Mouse (Mus musculus): ENCODE data around the gene 1700092M07Rik. TPM values are rescaled to one million over a fixed set of nuclear protein-coding genes. Genes with fewer than 3 reads are reported as not detected.

Gene 1700092M07Rik
- polyA plus RNA-seq (2017; shearing (Covaris generic)), result 0.87 TPM

GRCm38 (mm10) chr19:8740603-8741002 lies at the start of gene 1700092M07Rik:
1700092M07Rik (plus strand) TSS chr19:8740718.

GRCm38 (mm10) chr19:8722907-8723573 lies 17.5 kb upstream of the 1700092M07Rik start, which contains the start of gene Slc3a2:
Slc3a2 (minus strand) TSS chr19:8723369.

GRCm38 (mm10) chr19:8735389-8736159 lies 4.9 kb upstream of the 1700092M07Rik start, which contains the start of gene Wdr74:
Wdr74 (plus strand) TSS chr19:8735827.

GRCm38 (mm10) chr19:8741243-8741869 lies 838 bp downstream of the 1700092M07Rik start, which contains the start of gene Stx5a:
Stx5a (plus strand) TSS chr19:8741413.

GRCm38 (mm10) chr19:8756635-8757387 lies 16.3 kb downstream of the 1700092M07Rik start, which contains the start of gene Nxf1:
Nxf1 (plus strand) TSS chr19:8757073.

GRCm38 (mm10) chr19:8770567-8771270 lies 30.2 kb downstream of the 1700092M07Rik start, which contains the start of gene Tmem223:
Tmem223 (plus strand) TSS chr19:8770996.

GRCm38 (mm10) chr19:8774086-8774835 lies 33.7 kb downstream of the 1700092M07Rik start, which contains the start of gene Tmem179b:
Tmem179b (minus strand) TSS chr19:8774467.

GRCm38 (mm10) chr19:8786008-8786781 lies 45.7 kb downstream of the 1700092M07Rik start, which contains the start of gene Taf6l:
Taf6l (minus strand) TSS chr19:8786417.

Other genes starting within 250 kb of the 1700092M07Rik start
- 0.10 TPM for gene Slc22a8, start 149.5 kb upstream of the 1700092M07Rik start, polyA plus RNA-seq (2017; shearing (Covaris generic))
- not detected for gene Slc22a6, start 122.7 kb upstream of the 1700092M07Rik start, polyA plus RNA-seq (2017; shearing (Covaris generic))
- gene Chrm1, start 76.9 kb upstream of the 1700092M07Rik start, polyA plus RNA-seq (2017; shearing (Covaris generic)), result not detected
- 240 TPM for gene Slc3a2, start 17.3 kb upstream of the 1700092M07Rik start, polyA plus RNA-seq (2017; shearing (Covaris generic))
- gene Wdr74, start 4.9 kb upstream of the 1700092M07Rik start, polyA plus RNA-seq (2017; shearing (Covaris generic)), result 121 TPM
- 294 TPM for gene Stx5a, start 695 bp downstream of the 1700092M07Rik start, polyA plus RNA-seq (2017; shearing (Covaris generic))
- 453 TPM for gene Nxf1, start 16.4 kb downstream of the 1700092M07Rik start, polyA plus RNA-seq (2017; shearing (Covaris generic))
- gene Tmem223, start 30.3 kb downstream of the 1700092M07Rik start, polyA plus RNA-seq (2017; shearing (Covaris generic)), result 38.8 TPM
- 150 TPM for gene Tmem179b, start 33.7 kb downstream of the 1700092M07Rik start, polyA plus RNA-seq (2017; shearing (Covaris generic))
- gene Taf6l, start 45.7 kb downstream of the 1700092M07Rik start, polyA plus RNA-seq (2017; shearing (Covaris generic)), result 9.4 TPM
- gene Polr2g, start 57.9 kb downstream of the 1700092M07Rik start, polyA plus RNA-seq (2017; shearing (Covaris generic)), result 86.1 TPM
- gene Zbtb3, start 61.8 kb downstream of the 1700092M07Rik start, polyA plus RNA-seq (2017; shearing (Covaris generic)), result 0.57 TPM
- 25.8 TPM for gene Ttc9c, start 78.6 kb downstream of the 1700092M07Rik start, polyA plus RNA-seq (2017; shearing (Covaris generic))
- gene Hnrnpul2, start 79.3 kb downstream of the 1700092M07Rik start, polyA plus RNA-seq (2017; shearing (Covaris generic)), result 13.8 TPM
- not detected for gene AC129217.1, start 89.1 kb downstream of the 1700092M07Rik start, polyA plus RNA-seq (2017; shearing (Covaris generic))
- 59.1 TPM for gene Bscl2, start 96.7 kb downstream of the 1700092M07Rik start, polyA plus RNA-seq (2017; shearing (Covaris generic))
- not detected for gene Gng3, start 98.5 kb downstream of the 1700092M07Rik start, polyA plus RNA-seq (2017; shearing (Covaris generic))
- not detected for gene Lrrn4cl, start 110.0 kb downstream of the 1700092M07Rik start, polyA plus RNA-seq (2017; shearing (Covaris generic))
- gene Ubxn1, start 130.8 kb downstream of the 1700092M07Rik start, polyA plus RNA-seq (2017; shearing (Covaris generic)), result 149 TPM
- 44.5 TPM for gene Uqcc3, start 140.2 kb downstream of the 1700092M07Rik start, polyA plus RNA-seq (2017; shearing (Covaris generic))
- 34.3 TPM for gene Lbhd1, start 143.0 kb downstream of the 1700092M07Rik start, polyA plus RNA-seq (2017; shearing (Covaris generic))
- gene Gm49403, start 143.2 kb downstream of the 1700092M07Rik start, polyA plus RNA-seq (2017; shearing (Covaris generic)), result not detected
- gene 1810009A15Rik, start 148.1 kb downstream of the 1700092M07Rik start, polyA plus RNA-seq (2017; shearing (Covaris generic)), result 22.7 TPM
- gene Gm49416, start 148.2 kb downstream of the 1700092M07Rik start, polyA plus RNA-seq (2017; shearing (Covaris generic)), result not detected
- gene Ints5, start 152.3 kb downstream of the 1700092M07Rik start, polyA plus RNA-seq (2017; shearing (Covaris generic)), result 35.9 TPM
- gene Ganab, start 157.4 kb downstream of the 1700092M07Rik start, polyA plus RNA-seq (2017; shearing (Covaris generic)), result 100 TPM
- 32.9 TPM for gene B3gat3, start 179.7 kb downstream of the 1700092M07Rik start, polyA plus RNA-seq (2017; shearing (Covaris generic))
- gene Rom1, start 188.6 kb downstream of the 1700092M07Rik start, polyA plus RNA-seq (2017; shearing (Covaris generic)), result 2.0 TPM
- 57.6 TPM for gene Eml3, start 188.8 kb downstream of the 1700092M07Rik start, polyA plus RNA-seq (2017; shearing (Covaris generic))
- gene Mta2, start 201.2 kb downstream of the 1700092M07Rik start, polyA plus RNA-seq (2017; shearing (Covaris generic)), result 257 TPM
- 47.6 TPM for gene Tut1, start 213.1 kb downstream of the 1700092M07Rik start, polyA plus RNA-seq (2017; shearing (Covaris generic))
- 375 TPM for gene Eef1g, start 226.3 kb downstream of the 1700092M07Rik start, polyA plus RNA-seq (2017; shearing (Covaris generic))
- 8.7 TPM for gene Ahnak, start 248.6 kb downstream of the 1700092M07Rik start, polyA plus RNA-seq (2017; shearing (Covaris generic))

All from naive thymus-derived CD4-positive, alpha-beta T cell, adult 5 months (primary cell).